ENCODE assay signal across 18 mouse cellular contexts in the genomic region with DNA sequence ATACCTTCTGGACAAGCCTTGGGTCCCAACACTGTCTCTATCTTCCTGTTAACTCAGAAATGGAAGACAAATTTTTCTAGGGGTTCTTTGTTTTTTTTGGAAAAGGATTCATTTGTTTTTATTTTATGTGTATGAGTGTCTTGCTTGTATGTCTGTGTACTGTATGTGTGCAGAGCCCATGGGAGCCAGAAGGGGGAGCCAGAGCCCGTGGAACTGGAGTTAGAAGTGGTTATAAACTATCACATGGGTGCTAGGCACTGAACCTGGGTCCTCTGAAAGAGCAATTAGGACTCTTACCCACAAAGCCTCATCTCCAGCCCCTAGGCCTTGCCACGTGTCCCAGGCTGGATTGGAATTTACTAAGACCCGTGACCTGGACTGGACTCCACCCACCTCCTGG. TPM values are rescaled to one million over a fixed set of nuclear protein-coding genes. Genes with fewer than 3 reads are reported as not detected.
A peak's percentile ranks its signal among the peaks of the same experiment; 100 is the strongest.
DNase-seq lines count a peak whose midpoint lies in the region; ATAC-seq and TF ChIP-seq lines count a peak whose summit lies in the region.
"Had no signal": no experiment of that assay in that cellular context is flagged by ENCODE, and none has a peak within 500 bp of the region (broad histone marks: within the 10 kb centered on the region; RNA-seq: fewer than 3 reads in every experiment).

No protein-coding gene starts in this region.

- in situ Hi-C loops in Patski (cut with MboI; ENCODE audit: low pct_unique_long_range_greater_than_20kb) = no loop called here

- H3K9me3 ChIP-seq in kidney, postnatal 0 days (replicated peaks; ENCODE audit: low read length) = no peaks in the 10 kb centered on the region
- H3K9me3 ChIP-seq in kidney, embryonic 15.5 days (replicated peaks) = peaks cover 5% of the 10 kb centered on the region

- no peak for ATAC-seq in kidney, postnatal 0 days (replicated peaks; ENCODE audit: low FRiP score, low read depth)
- no peak for ATAC-seq in kidney, embryonic 15.5 days (replicated peaks; ENCODE audit: low FRiP score)
- no peak for ATAC-seq in Patski
- ATAC-seq: intestine, embryonic 16.5 days had no signal

- no peaks in the 10 kb centered on the region for H3K4me1 ChIP-seq in kidney, postnatal 0 days (replicated peaks; ENCODE audit: insufficient read depth, low read length)
- H3K4me1 ChIP-seq in kidney, embryonic 15.5 days = peaks cover 3% of the 10 kb centered on the region; the same call in 1 of the 2 replicates
- H3K4me1 ChIP-seq in thymus, adult 2 months (replicated peaks; ENCODE audit: control insufficient read depth, insufficient read depth, low read length) = no peaks in the 10 kb centered on the region

- WGBS in kidney, postnatal 0 days = 67% methylated on average over 3 of the region's 3 CpGs
- WGBS in kidney, embryonic 15.5 days = 77% methylated on average over 3 of the region's 3 CpGs
- WGBS in thymus, adult 2 months = 89% methylated on average over 3 of the region's 3 CpGs

- H3K9ac ChIP-seq in kidney, postnatal 0 days (ENCODE audit: low read depth, low read length) = no peak overlapping the region
- H3K9ac ChIP-seq in kidney, embryonic 15.5 days = no peak overlapping the region
- H3K9ac ChIP-seq: forebrain, embryonic 12.5 days had no signal

- no peak overlapping the region for H3K4me2 ChIP-seq in kidney, postnatal 0 days (ENCODE audit: low read length)
- no peak overlapping the region for H3K4me2 ChIP-seq in kidney, embryonic 15.5 days
- H3K4me2 ChIP-seq: forebrain, embryonic 12.5 days; heart, embryonic 11.5 days; midbrain, embryonic 11.5 days had no signal

- POLR2A ChIA-PET in Patski (lab: Charles Lee) = no interaction called here

- intact Hi-C loops in gastrocnemius, postnatal 14 days (cut with DNase I; ENCODE audit: low total_unique reads) = no loop called here

- H3K27ac ChIP-seq in kidney, postnatal 0 days = no peak overlapping the region
- no peak overlapping the region for H3K27ac ChIP-seq in kidney, embryonic 15.5 days
- no peak overlapping the region for H3K27ac ChIP-seq in thymus, adult 2 months (ENCODE audit: control insufficient read depth, insufficient read depth, low read length)
- H3K27ac ChIP-seq: forebrain, embryonic 12.5 days had no signal

- DNase-seq in kidney, postnatal 0 days (ENCODE audit: low spot score) = no peak
- peak; percentile 49 for DNase-seq in thymus, postnatal 4 days
- DNase-seq in thymus, adult 2 months = no peak
- no peak for DNase-seq in Patski (ENCODE audit: low read depth, low spot score)
- DNase-seq in right cerebral cortex, postnatal 14 days = no peak
- DNase-seq in gastrocnemius, postnatal 14 days = no peak
- DNase-seq: cerebellum, postnatal 36 days; heart, postnatal 4 days; lung, postnatal 10 days; right cerebral cortex, postnatal 25 days had no signal

- no peak for TF ChIP-seq POLR2A in thymus, adult 2 months (IDR thresholded peaks at IDR 0.05; ENCODE audit: control insufficient read depth, extremely low read depth, insufficient read depth, low read length, poor library complexity)

- no peaks in the 10 kb centered on the region for H3K36me3 ChIP-seq in kidney, postnatal 0 days (ENCODE audit: insufficient read depth, low read length)
- H3K36me3 ChIP-seq in kidney, embryonic 15.5 days = no peaks in the 10 kb centered on the region
- H3K36me3 ChIP-seq in thymus, adult 2 months (ENCODE audit: control insufficient read depth, insufficient read depth, low read length) = no peaks in the 10 kb centered on the region
- H3K36me3 ChIP-seq: forebrain, embryonic 12.5 days had no signal

- TF ChIP-seq CTCF in kidney, postnatal 0 days (IDR thresholded peaks at IDR 0.05; ENCODE audit: low read depth) = peak; percentile 40; the same call in 1 of the 2 replicates
- TF ChIP-seq CTCF in thymus, adult 2 months (IDR thresholded peaks at IDR 0.05; ENCODE audit: borderline replicate concordance, control insufficient read depth, extremely low read depth, insufficient read depth, low read length, poor library complexity) = no peak
- TF ChIP-seq CTCF in Patski (IDR thresholded peaks at IDR 0.05) = peak; percentile 67

- no peak overlapping the region for H3K4me3 ChIP-seq in kidney, postnatal 0 days (replicated peaks; ENCODE audit: low read depth, low read length)
- H3K4me3 ChIP-seq in kidney, embryonic 15.5 days (replicated peaks) = no peak overlapping the region
- H3K4me3 ChIP-seq in thymus, adult 2 months (ENCODE audit: control insufficient read depth, insufficient read depth, low read length) = no peak overlapping the region
- H3K4me3 ChIP-seq: forebrain, embryonic 12.5 days had no signal

- no peaks in the 10 kb centered on the region for H3K27me3 ChIP-seq in kidney, postnatal 0 days (ENCODE audit: insufficient read depth, low read length)
- no peaks in the 10 kb centered on the region for H3K27me3 ChIP-seq in kidney, embryonic 15.5 days
- H3K27me3 ChIP-seq in thymus, adult 2 months (ENCODE audit: control insufficient read depth, insufficient read depth, low read length) = no peaks in the 10 kb centered on the region
- H3K27me3 ChIP-seq in Patski = no peaks in the 10 kb centered on the region
- H3K27me3 ChIP-seq: forebrain, embryonic 12.5 days had no signal

- CTCF ChIA-PET in Patski (lab: Charles Lee) = interaction anchor here (0.7 kb wide), 1 partner anchor 53 kb away, joined by 3 read pairs; no protein-coding TSS in a partner anchor

RNA-seq across cellular contexts. Expression of a gene that starts 4.8 kb away (rescaled TPM):
- 38.3 and 41.2 TPM in 2 replicates for polyA plus RNA-seq in kidney, postnatal 0 days (2015; fragmentation: Nextera tagmentation; extraction: Ambion mirVana)
- 58.2 and 64.7 TPM in 2 replicates for polyA plus RNA-seq in kidney, embryonic 15.5 days (2015; fragmentation: Nextera tagmentation; extraction: Ambion mirVana)
- 179 and 196 TPM in 2 replicates for polyA plus RNA-seq in thymus, adult 2 months (2012; rRNA removed)
- 47.2 TPM for polyA plus RNA-seq in Patski (2021)
- 10 to 100 TPM; 40.3 to 42.0 TPM for total RNA-seq in gastrocnemius, postnatal 14 days (2021)

RNA-seq across cellular contexts. Expression of a gene that starts 6.4 kb away (rescaled TPM):
- 26.1 TPM in 2 replicates for polyA plus RNA-seq in kidney, postnatal 0 days (2015; fragmentation: Nextera tagmentation; extraction: Ambion mirVana)
- 21.7 and 26.9 TPM in 2 replicates for polyA plus RNA-seq in kidney, embryonic 15.5 days (2015; fragmentation: Nextera tagmentation; extraction: Ambion mirVana)
- polyA plus RNA-seq in thymus, adult 2 months (2012; rRNA removed) = 36.8 and 41.5 TPM in 2 replicates
- 44.7 TPM for polyA plus RNA-seq in Patski (2021)
- 100 to 1,000 TPM in 1 of 2 experiments, 10 to 100 TPM in 1; 91.8 to 106 TPM for total RNA-seq in gastrocnemius, postnatal 14 days (2021)

RNA-seq across cellular contexts. Expression of a gene that starts 33.0 kb away (rescaled TPM):
- 0.13 and 0.19 TPM in 2 replicates for polyA plus RNA-seq in kidney, postnatal 0 days (2015; fragmentation: Nextera tagmentation; extraction: Ambion mirVana)
- 0.23 TPM in 1 of 2 replicates, not detected in the other for polyA plus RNA-seq in kidney, embryonic 15.5 days (2015; fragmentation: Nextera tagmentation; extraction: Ambion mirVana)
- 0.14 and 0.22 TPM in 2 replicates for polyA plus RNA-seq in thymus, adult 2 months (2012; rRNA removed)
- polyA plus RNA-seq in Patski (2021) = 0.62 TPM
- not detected for total RNA-seq in gastrocnemius, postnatal 14 days (2021)
- total RNA-seq: gastrocnemius, adult 8-10 months; heart, postnatal 4 days; left cerebral cortex, adult 8-10 months had no signal
- polyA plus RNA-seq: embryonic facial prominence, embryonic 14.5 days; forebrain, embryonic 12.5 days; heart, embryonic 11.5 days; intestine, embryonic 16.5 days; midbrain, embryonic 11.5 days had no signal

RNA-seq across cellular contexts. Expression of a gene that starts 41.1 kb away (rescaled TPM):
- polyA plus RNA-seq in kidney, postnatal 0 days (2015; fragmentation: Nextera tagmentation; extraction: Ambion mirVana) = 3.1 and 3.5 TPM in 2 replicates
- polyA plus RNA-seq in kidney, embryonic 15.5 days (2015; fragmentation: Nextera tagmentation; extraction: Ambion mirVana) = 2.0 and 2.3 TPM in 2 replicates
- 34.4 and 37.7 TPM in 2 replicates for polyA plus RNA-seq in thymus, adult 2 months (2012; rRNA removed)
- polyA plus RNA-seq in Patski (2021) = 37.2 TPM
- 10 to 100 TPM; 27.3 to 64.6 TPM for total RNA-seq in gastrocnemius, postnatal 14 days (2021)

RNA-seq across cellular contexts. Expression of a gene that starts 51.7 kb away (rescaled TPM):
- polyA plus RNA-seq in kidney, postnatal 0 days (2015; fragmentation: Nextera tagmentation; extraction: Ambion mirVana) = 234 and 259 TPM in 2 replicates
- polyA plus RNA-seq in kidney, embryonic 15.5 days (2015; fragmentation: Nextera tagmentation; extraction: Ambion mirVana) = 262 and 280 TPM in 2 replicates
- polyA plus RNA-seq in thymus, adult 2 months (2012; rRNA removed) = 293 and 303 TPM in 2 replicates
- 161 TPM for polyA plus RNA-seq in Patski (2021)
- total RNA-seq in gastrocnemius, postnatal 14 days (2021) = 10 to 100 TPM; 89.2 to 91.4 TPM
